7 mouse cellular contexts compared by ENCODE assay signal in genomic region chr2:30287027-30287373, GRCm38 (mm10). TPM values are rescaled to one million over a fixed set of nuclear protein-coding genes. Genes with fewer than 3 reads are reported as not detected.
A peak's percentile ranks its signal among the peaks of the same experiment; 100 is the strongest.
DNase-seq lines count a peak whose midpoint lies in the region; ATAC-seq and TF ChIP-seq lines count a peak whose summit lies in the region.

No protein-coding gene starts in this region.

- peaks cover 13% of the 10 kb centered on the region for H3K4me1 ChIP-seq in bone marrow macrophage, adult 2 months (ENCODE audit: control insufficient read depth, insufficient read depth, low read length)
- H3K4me1 ChIP-seq in forebrain, embryonic 15.5 days: peaks cover 24% of the 10 kb centered on the region
- peaks cover 42% of the 10 kb centered on the region for H3K4me1 ChIP-seq in liver, embryonic 12.5 days
- peaks cover 15% of the 10 kb centered on the region for H3K4me1 ChIP-seq in stomach, embryonic 14.5 days (ENCODE audit: control insufficient read depth, insufficient read depth, low read length)

- peak overlapping the region; percentile 74 for H3K4me2 ChIP-seq in forebrain, embryonic 15.5 days (replicated peaks)
- peak overlapping the region; percentile 92 for H3K4me2 ChIP-seq in liver, embryonic 12.5 days
- peak overlapping the region; percentile 40 for H3K4me2 ChIP-seq in stomach, embryonic 14.5 days (replicated peaks; ENCODE audit: low read depth, low read length)

- H3K36me3 ChIP-seq in forebrain, embryonic 15.5 days: peaks cover 11% of the 10 kb centered on the region
- H3K36me3 ChIP-seq in liver, embryonic 12.5 days: peaks cover 40% of the 10 kb centered on the region
- no peaks in the 10 kb centered on the region for H3K36me3 ChIP-seq in stomach, embryonic 14.5 days (ENCODE audit: control insufficient read depth, insufficient read depth, low read length)

- H3K27me3 ChIP-seq in forebrain, embryonic 15.5 days: no peaks in the 10 kb centered on the region
- no peaks in the 10 kb centered on the region for H3K27me3 ChIP-seq in liver, embryonic 12.5 days (replicated peaks)
- H3K27me3 ChIP-seq in stomach, embryonic 14.5 days (ENCODE audit: control insufficient read depth, insufficient read depth, low read length): no peaks in the 10 kb centered on the region

- DNase-seq in left cerebral cortex, postnatal 4 days: peak; percentile 21
- no peak for DNase-seq in left cerebral cortex, postnatal 10 days (ENCODE audit: extremely low spot score in 1 of 2, low spot score in 2 of 2)
- DNase-seq in spleen, postnatal 36 days (ENCODE audit: low spot score in 2 of 2): no peak

- H3K27ac ChIP-seq in bone marrow macrophage, adult 2 months (ENCODE audit: insufficient read depth, low read depth, low read length): peak overlapping the region; percentile 50; the same call in 1 of the 2 replicates
- peak overlapping the region; percentile 59; the same call in 1 of the 2 replicates for H3K27ac ChIP-seq in forebrain, embryonic 15.5 days (replicated peaks)
- peak overlapping the region; percentile 84 for H3K27ac ChIP-seq in liver, embryonic 12.5 days
- peak overlapping the region; percentile 79; the same call in 1 of the 2 replicates for H3K27ac ChIP-seq in stomach, embryonic 14.5 days (ENCODE audit: low read length)

- WGBS in forebrain, embryonic 15.5 days: under 1% methylated on average over 10 of the region's 10 CpGs
- under 1% methylated on average over 10 of the region's 10 CpGs for WGBS in liver, embryonic 12.5 days (ENCODE audit: insufficient replicate concordance)
- WGBS in stomach, embryonic 14.5 days: under 1% methylated on average over 10 of the region's 10 CpGs

- H3K9me3 ChIP-seq in forebrain, embryonic 15.5 days: no peaks in the 10 kb centered on the region
- 0 out of 2 replicates have a peak, but pooled peaks cover 3% of the 10 kb centered on the region for H3K9me3 ChIP-seq in liver, embryonic 12.5 days (replicated peaks)
- no peaks in the 10 kb centered on the region for H3K9me3 ChIP-seq in stomach, embryonic 14.5 days (ENCODE audit: control insufficient read depth, low read depth, low read length)

- ATAC-seq in forebrain, embryonic 15.5 days (replicated peaks): no peak
- no peak for ATAC-seq in liver, embryonic 12.5 days
- no peak for ATAC-seq in stomach, embryonic 14.5 days (ENCODE audit: insufficient number of reproducible peaks, insufficient read depth, low FRiP score, low read depth)

- intact Hi-C loops in left cerebral cortex, postnatal 4 days (cut with DNase I): no loop called here
- intact Hi-C loops in left cerebral cortex, postnatal 10 days (cut with DNase I): no loop called here

- TF ChIP-seq CTCF in bone marrow macrophage, adult 2 months (IDR thresholded peaks at IDR 0.05; ENCODE audit: low read depth, low read length): no peak

- peak overlapping the region; percentile 95 for H3K9ac ChIP-seq in forebrain, embryonic 15.5 days (replicated peaks)
- H3K9ac ChIP-seq in liver, embryonic 12.5 days: peak overlapping the region; percentile 94
- peak overlapping the region; percentile 89 for H3K9ac ChIP-seq in stomach, embryonic 14.5 days (replicated peaks; ENCODE audit: low read depth, low read length)

- no peak for TF ChIP-seq POLR2A in bone marrow macrophage, adult 2 months (IDR thresholded peaks at IDR 0.05; ENCODE audit: borderline replicate concordance, low read depth, low read length)

- peak overlapping the region; percentile 87 for H3K4me3 ChIP-seq in bone marrow macrophage, adult 2 months (ENCODE audit: insufficient read depth, low read length)
- peak overlapping the region; percentile 95 for H3K4me3 ChIP-seq in forebrain, embryonic 15.5 days
- peak overlapping the region; percentile 91 for H3K4me3 ChIP-seq in liver, embryonic 12.5 days
- H3K4me3 ChIP-seq in stomach, embryonic 14.5 days (ENCODE audit: low read depth, low read length): peak overlapping the region; percentile 90

RNA-seq across cellular contexts. Expression of gene Nup188, which starts 0.8 kb away (rescaled TPM):
- 10 to 100 TPM; 36.6 to 42.0 TPM for total RNA-seq in left cerebral cortex, postnatal 4 days (2021)
- 10 to 100 TPM; 23.7 to 23.9 TPM for total RNA-seq in left cerebral cortex, postnatal 10 days (2021)
- 14.9 and 16.0 TPM in 2 replicates for polyA plus RNA-seq in bone marrow macrophage, adult 2 months (2012; ENCODE audit: insufficient read depth, insufficient read length, missing spikeins)
- polyA plus RNA-seq in forebrain, embryonic 15.5 days (2015; fragmentation: Nextera tagmentation; extraction: Ambion mirVana): 22.0 and 23.5 TPM in 2 replicates
- polyA plus RNA-seq in liver, embryonic 12.5 days (2016; fragmentation: Nextera tagmentation; extraction: Ambion mirVana): 23.9 and 25.8 TPM in 2 replicates
- polyA plus RNA-seq in stomach, embryonic 14.5 days (2014; fragmentation: Nextera tagmentation; extraction: Ambion mirVana): 43.1 and 45.4 TPM in 2 replicates

RNA-seq across cellular contexts. Expression of gene Dolk, which starts 0.9 kb away (rescaled TPM):
- 10 to 100 TPM; 18.7 to 21.6 TPM for total RNA-seq in left cerebral cortex, postnatal 4 days (2021)
- 10 to 100 TPM; 25.8 to 28.8 TPM for total RNA-seq in left cerebral cortex, postnatal 10 days (2021)
- 11.5 and 12.4 TPM in 2 replicates for polyA plus RNA-seq in bone marrow macrophage, adult 2 months (2012; ENCODE audit: insufficient read depth, insufficient read length, missing spikeins)
- polyA plus RNA-seq in forebrain, embryonic 15.5 days (2015; fragmentation: Nextera tagmentation; extraction: Ambion mirVana): 31.4 and 34.1 TPM in 2 replicates
- polyA plus RNA-seq in liver, embryonic 12.5 days (2016; fragmentation: Nextera tagmentation; extraction: Ambion mirVana): 15.5 and 17.5 TPM in 2 replicates
- 30.6 and 32.0 TPM in 2 replicates for polyA plus RNA-seq in stomach, embryonic 14.5 days (2014; fragmentation: Nextera tagmentation; extraction: Ambion mirVana)

RNA-seq across cellular contexts. Expression of gene Gm28038, which starts 6.2 kb away (rescaled TPM):
- not detected for total RNA-seq in left cerebral cortex, postnatal 4 days (2021)
- total RNA-seq in left cerebral cortex, postnatal 10 days (2021): not detected
- 3.5 TPM in 1 of 2 replicates, not detected in the other for polyA plus RNA-seq in bone marrow macrophage, adult 2 months (2012; ENCODE audit: insufficient read depth, insufficient read length, missing spikeins)
- not detected in 2 replicates for polyA plus RNA-seq in forebrain, embryonic 15.5 days (2015; fragmentation: Nextera tagmentation; extraction: Ambion mirVana)
- not detected in 2 replicates for polyA plus RNA-seq in liver, embryonic 12.5 days (2016; fragmentation: Nextera tagmentation; extraction: Ambion mirVana)
- not detected in 2 replicates for polyA plus RNA-seq in stomach, embryonic 14.5 days (2014; fragmentation: Nextera tagmentation; extraction: Ambion mirVana)

RNA-seq across cellular contexts. Expression of gene Phyhd1, which starts 21.0 kb away (rescaled TPM):
- total RNA-seq in left cerebral cortex, postnatal 4 days (2021): 10 to 100 TPM; 17.1 to 19.3 TPM
- total RNA-seq in left cerebral cortex, postnatal 10 days (2021): 10 to 100 TPM; 14.2 to 14.6 TPM
- polyA plus RNA-seq in bone marrow macrophage, adult 2 months (2012; ENCODE audit: insufficient read depth, insufficient read length, missing spikeins): 8.2 and 15.3 TPM in 2 replicates
- polyA plus RNA-seq in forebrain, embryonic 15.5 days (2015; fragmentation: Nextera tagmentation; extraction: Ambion mirVana): 7.9 and 8.5 TPM in 2 replicates
- polyA plus RNA-seq in liver, embryonic 12.5 days (2016; fragmentation: Nextera tagmentation; extraction: Ambion mirVana): 6.9 and 7.4 TPM in 2 replicates
- polyA plus RNA-seq in stomach, embryonic 14.5 days (2014; fragmentation: Nextera tagmentation; extraction: Ambion mirVana): 16.2 and 17.6 TPM in 2 replicates

RNA-seq across cellular contexts. Expression of gene Gm28035, which starts 46.6 kb away (rescaled TPM):
- total RNA-seq in left cerebral cortex, postnatal 4 days (2021): 10 to 100 TPM in 1 of 2 experiments, 1 to 10 TPM in 1; 7.7 to 10.5 TPM
- total RNA-seq in left cerebral cortex, postnatal 10 days (2021): 1 to 10 TPM; 6.3 to 7.3 TPM
- 0.91 and 1.6 TPM in 2 replicates for polyA plus RNA-seq in bone marrow macrophage, adult 2 months (2012; ENCODE audit: insufficient read depth, insufficient read length, missing spikeins)
- polyA plus RNA-seq in forebrain, embryonic 15.5 days (2015; fragmentation: Nextera tagmentation; extraction: Ambion mirVana): 0.64 and 0.70 TPM in 2 replicates
- 0.11 and 0.12 TPM in 2 replicates for polyA plus RNA-seq in liver, embryonic 12.5 days (2016; fragmentation: Nextera tagmentation; extraction: Ambion mirVana)
- polyA plus RNA-seq in stomach, embryonic 14.5 days (2014; fragmentation: Nextera tagmentation; extraction: Ambion mirVana): 0.13 and 0.25 TPM in 2 replicates

Comparison
In these comparisons a context has a peak if more than half of its experiments do, and no peak if none do; other contexts are left out.
1. H3K4me2 ChIP-seq: peak in every context shown above with its lines; median percentile 92 in liver, embryonic 12.5 days; 74 in forebrain, embryonic 15.5 days; 40 in stomach, embryonic 14.5 days.